Mouse (Mus musculus): ENCODE results near the gene Gm20388. TPM values are rescaled to one million over a fixed set of nuclear protein-coding genes. Genes with fewer than 3 reads are reported as not detected.

Gene Gm20388
- polyA plus RNA-seq, 1 experiment from 2014 or later, result not detected

GRCm38 (mm10) chr8:123692165-123692962, 3781.7 kb downstream of the Gm20388 start:
- WGBS, result 83% methylated on average over 10 of the region's 10 CpGs
- H3K9me3 ChIP-seq, result no peaks in the 10 kb centered on the region
- H3K36me3 ChIP-seq, result no peaks in the 10 kb centered on the region
- H3K27me3 ChIP-seq, result no peaks in the 10 kb centered on the region
- no peak overlapping the region for H3K27ac ChIP-seq
- no peak for ATAC-seq (ENCODE audit: insufficient number of reproducible peaks, insufficient read depth, low FRiP score, low TSS enrichment)
- peaks cover 2% of the 10 kb centered on the region; the same call in 1 of the 2 replicates for H3K4me1 ChIP-seq
- H3K9ac ChIP-seq, result no peak overlapping the region
- H3K4me3 ChIP-seq, result no peak overlapping the region
- H3K4me2 ChIP-seq (replicated peaks), result no peak overlapping the region

GRCm38 (mm10) chr8:123696167-123696566, 3785.5 kb downstream of the Gm20388 start:
- WGBS, result 76% methylated on average over 9 of the region's 9 CpGs
- H3K4me3 ChIP-seq, result no peak overlapping the region
- no peaks in the 10 kb centered on the region for H3K36me3 ChIP-seq
- ATAC-seq (ENCODE audit: insufficient number of reproducible peaks, insufficient read depth, low FRiP score, low TSS enrichment), result no peak
- H3K9ac ChIP-seq, result no peak overlapping the region
- H3K4me2 ChIP-seq (replicated peaks), result no peak overlapping the region
- peaks cover 23% of the 10 kb centered on the region for H3K4me1 ChIP-seq
- H3K9me3 ChIP-seq, result no peaks in the 10 kb centered on the region
- H3K27ac ChIP-seq, result no peak overlapping the region
- H3K27me3 ChIP-seq, result no peaks in the 10 kb centered on the region

- no peak overlapping the region for H3K9ac ChIP-seq
- no peak overlapping the region for H3K27ac ChIP-seq
- H3K36me3 ChIP-seq, result no peaks in the 10 kb centered on the region
- H3K4me2 ChIP-seq (replicated peaks), result no peak overlapping the region
- 61% methylated on average over 5 of the region's 5 CpGs for WGBS
- H3K4me3 ChIP-seq, result no peak overlapping the region
- no peaks in the 10 kb centered on the region for H3K9me3 ChIP-seq
- no peaks in the 10 kb centered on the region for H3K27me3 ChIP-seq
- peaks cover 30% of the 10 kb centered on the region for H3K4me1 ChIP-seq
- no peak for ATAC-seq (ENCODE audit: insufficient number of reproducible peaks, insufficient read depth, low FRiP score, low TSS enrichment)
Observed at GRCm38 (mm10) chr8:123697329-123697728, 3786.7 kb downstream of the Gm20388 start.

- ATAC-seq (ENCODE audit: insufficient number of reproducible peaks, insufficient read depth, low FRiP score, low TSS enrichment), result no peak
- Histone ChIP-seq H3K36me3 (no peaks in the 10 kb centered on the region), H3K4me2 (replicated peaks) (peak overlapping the region; percentile 25), H3K4me3 (no peak overlapping the region), H3K9me3 (no peaks in the 10 kb centered on the region), H3K4me1 (peaks cover 34% of the 10 kb centered on the region), H3K27ac (peak overlapping the region; percentile 46; the same call in 1 of the 2 replicates), H3K9ac (no peak overlapping the region), H3K27me3 (no peaks in the 10 kb centered on the region)
- 14% methylated on average over 12 of the region's 12 CpGs for WGBS
Observed at GRCm38 (mm10) chr8:123700399-123701070, 3789.9 kb downstream of the Gm20388 start.

GRCm38 (mm10) chr8:123701952-123702587, 3791.4 kb downstream of the Gm20388 start:
- H3K9me3 ChIP-seq, result no peaks in the 10 kb centered on the region
- no peak overlapping the region for H3K9ac ChIP-seq
- ATAC-seq (ENCODE audit: insufficient number of reproducible peaks, insufficient read depth, low FRiP score, low TSS enrichment), result no peak
- H3K36me3 ChIP-seq, result no peaks in the 10 kb centered on the region
- no peak overlapping the region for H3K4me2 ChIP-seq (replicated peaks)
- H3K27me3 ChIP-seq, result no peaks in the 10 kb centered on the region
- no peak overlapping the region for H3K27ac ChIP-seq
- peaks cover 34% of the 10 kb centered on the region for H3K4me1 ChIP-seq
- no peak overlapping the region for H3K4me3 ChIP-seq
- 44% methylated on average over 15 of the region's 15 CpGs for WGBS

- Histone ChIP-seq H3K4me3 (no peak overlapping the region), H3K27ac (no peak overlapping the region), H3K4me1 (peaks cover 25% of the 10 kb centered on the region), H3K27me3 (no peaks in the 10 kb centered on the region), H3K9ac (no peak overlapping the region), H3K4me2 (replicated peaks) (no peak overlapping the region), H3K9me3 (no peaks in the 10 kb centered on the region), H3K36me3 (no peaks in the 10 kb centered on the region)
- 73% methylated on average over 5 of the region's 5 CpGs for WGBS
- no peak for ATAC-seq (ENCODE audit: insufficient number of reproducible peaks, insufficient read depth, low FRiP score, low TSS enrichment)
Observed at GRCm38 (mm10) chr8:123705376-123705775, 3794.7 kb downstream of the Gm20388 start.

GRCm38 (mm10) chr8:123707137-123707536, 3796.5 kb downstream of the Gm20388 start:
- H3K4me1 ChIP-seq, result peaks cover 12% of the 10 kb centered on the region
- no peaks in the 10 kb centered on the region for H3K27me3 ChIP-seq
- no peaks in the 10 kb centered on the region for H3K36me3 ChIP-seq
- no peak overlapping the region for H3K27ac ChIP-seq
- 89% methylated on average over 16 of the region's 16 CpGs for WGBS
- H3K4me3 ChIP-seq, result no peak overlapping the region
- no peak overlapping the region for H3K4me2 ChIP-seq (replicated peaks)
- no peaks in the 10 kb centered on the region for H3K9me3 ChIP-seq
- ATAC-seq (ENCODE audit: insufficient number of reproducible peaks, insufficient read depth, low FRiP score, low TSS enrichment), result no peak
- H3K9ac ChIP-seq, result no peak overlapping the region

GRCm38 (mm10) chr8:123708729-123709128, 3798.1 kb downstream of the Gm20388 start:
- no peaks in the 10 kb centered on the region for H3K36me3 ChIP-seq
- no peak overlapping the region for H3K4me2 ChIP-seq (replicated peaks)
- no peak overlapping the region for H3K27ac ChIP-seq
- ATAC-seq (ENCODE audit: insufficient number of reproducible peaks, insufficient read depth, low FRiP score, low TSS enrichment), result no peak
- H3K9ac ChIP-seq, result no peak overlapping the region
- H3K4me3 ChIP-seq, result no peak overlapping the region
- no peaks in the 10 kb centered on the region for H3K27me3 ChIP-seq
- 85% methylated on average over 8 of the region's 8 CpGs for WGBS
- peaks cover 6% of the 10 kb centered on the region; the same call in 1 of the 2 replicates for H3K4me1 ChIP-seq
- H3K9me3 ChIP-seq, result no peaks in the 10 kb centered on the region

- no peak overlapping the region for H3K27ac ChIP-seq
- H3K27me3 ChIP-seq, result no peaks in the 10 kb centered on the region
- H3K9me3 ChIP-seq, result no peaks in the 10 kb centered on the region
- H3K9ac ChIP-seq, result no peak overlapping the region
- WGBS, result 86% methylated on average over 5 of the region's 5 CpGs
- no peaks in the 10 kb centered on the region for H3K36me3 ChIP-seq
- no peak for ATAC-seq (ENCODE audit: insufficient number of reproducible peaks, insufficient read depth, low FRiP score, low TSS enrichment)
- H3K4me2 ChIP-seq (replicated peaks), result no peak overlapping the region
- H3K4me1 ChIP-seq, result peaks cover 6% of the 10 kb centered on the region; the same call in 1 of the 2 replicates
- no peak overlapping the region for H3K4me3 ChIP-seq
Observed at GRCm38 (mm10) chr8:123710335-123710734, 3799.7 kb downstream of the Gm20388 start.

- Histone ChIP-seq H3K36me3 (no peaks in the 10 kb centered on the region), H3K4me3 (no peak overlapping the region), H3K9ac (no peak overlapping the region), H3K27me3 (no peaks in the 10 kb centered on the region), H3K9me3 (no peaks in the 10 kb centered on the region), H3K27ac (no peak overlapping the region), H3K4me2 (replicated peaks) (no peak overlapping the region), H3K4me1 (peaks cover 11% of the 10 kb centered on the region)
- whole genome bisulfite sequencing, result 92% methylated on average over 5 of the region's 5 CpGs
- ATAC-seq (ENCODE audit: insufficient number of reproducible peaks, insufficient read depth, low FRiP score, low TSS enrichment), result no peak
Observed at GRCm38 (mm10) chr8:123714451-123714850, 3803.8 kb downstream of the Gm20388 start.

GRCm38 (mm10) chr8:123715916-123716592, 3805.4 kb downstream of the Gm20388 start:
- no peaks in the 10 kb centered on the region for H3K9me3 ChIP-seq
- no peak for ATAC-seq (ENCODE audit: insufficient number of reproducible peaks, insufficient read depth, low FRiP score, low TSS enrichment)
- no peak overlapping the region for H3K9ac ChIP-seq
- WGBS, result 59% methylated on average over 13 of the region's 13 CpGs
- H3K27ac ChIP-seq, result no peak overlapping the region
- no peaks in the 10 kb centered on the region for H3K36me3 ChIP-seq
- no peak overlapping the region for H3K4me3 ChIP-seq
- H3K4me2 ChIP-seq (replicated peaks), result no peak overlapping the region
- H3K4me1 ChIP-seq, result peaks cover 14% of the 10 kb centered on the region; the same call in 1 of the 2 replicates
- H3K27me3 ChIP-seq, result no peaks in the 10 kb centered on the region
